Mouse (Mus musculus) brain, embryonic 14.5 days (tissue): ENCODE measurements around the gene 4921539E11Rik. TPM values are rescaled to one million over a fixed set of nuclear protein-coding genes. Genes with fewer than 3 reads are reported as not detected.

Experiments
- DNase-seq: peaks from one replicate; pipeline ENCODE4 v3.0.0-alpha.2; 2011; ENCODE audit warnings: low read depth
- CTCF ChIP-seq: fragments of 200-500 bp; IDR thresholded peaks from 2 replicates; pipeline ENCODE4 v1.5.1; 2012; ENCODE audit warnings: inconsistent platforms, mild to moderate bottlenecking, moderate library complexity, borderline replicate concordance; ENCODE audit not compliant: insufficient read depth, insufficient read length; ENCODE audit errors: extremely low read depth
- POLR2A ChIP-seq: fragments of 200-500 bp; IDR thresholded peaks from 2 replicates; pipeline ENCODE4 v1.6.1; 2012; ENCODE audit warnings: mild to moderate bottlenecking, inconsistent platforms, borderline replicate concordance; ENCODE audit not compliant: poor library complexity, insufficient read depth, insufficient read length, severe bottlenecking; ENCODE audit errors: extremely low read depth
- polyA plus RNA-seq: library from polyadenylated mRNA; depleted of rRNA; stranded (reverse); fragments of >200 nt; gene quantifications from 2 replicates; pipeline ENCODE4 v1.2.3, GENCODE M21; 2012

4921539E11Rik gene
- polyA plus RNA-seq, 1 experiment = not detected

DNA sequence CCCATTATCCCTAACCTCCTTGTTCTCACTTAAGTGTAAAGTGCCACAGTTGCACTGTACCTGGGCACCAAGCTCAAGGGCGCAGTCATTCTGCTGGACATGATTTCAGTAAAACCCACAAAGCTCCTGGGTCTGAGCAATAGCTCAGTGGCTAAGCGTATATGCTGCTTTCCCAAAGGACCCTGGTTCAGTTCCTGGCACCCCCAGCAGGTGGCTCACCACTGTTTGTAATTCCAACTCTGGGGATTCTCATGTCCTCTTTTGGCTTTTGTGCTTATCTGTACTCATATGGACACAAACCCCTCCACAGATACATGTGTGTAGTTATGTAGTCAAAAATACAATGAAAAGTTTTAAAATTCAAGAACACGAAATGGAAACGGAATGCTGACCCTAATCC, 21.3 kb downstream of the 4921539E11Rik start:
- TF ChIP-seq POLR2A = no peak
- peak; percentile 34; the same call in 1 of the 2 replicates for TF ChIP-seq CTCF
- peak; percentile 1 for DNase-seq

DNA sequence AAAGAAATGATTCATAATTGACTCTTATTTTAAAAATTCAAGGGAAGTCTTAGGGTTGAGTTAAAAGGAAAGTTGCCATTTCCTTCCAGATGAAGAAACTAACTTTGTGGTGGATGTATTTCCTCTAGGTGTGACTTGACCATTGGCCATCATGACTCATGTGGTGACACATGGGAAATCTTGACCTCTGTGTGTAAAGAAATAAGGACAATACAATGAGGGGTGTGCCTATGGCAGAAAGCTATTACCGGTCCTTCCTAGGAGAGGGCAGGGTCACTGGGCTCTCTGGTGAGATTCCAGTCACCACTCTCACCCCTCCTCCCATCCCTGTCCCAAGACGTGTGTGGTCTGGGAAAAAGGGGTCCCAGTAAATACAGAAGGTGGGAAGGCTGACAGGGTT, 25.5 kb downstream of the 4921539E11Rik start:
- TF ChIP-seq POLR2A (no peak), CTCF (no peak)
- no peak for DNase-seq

DNA sequence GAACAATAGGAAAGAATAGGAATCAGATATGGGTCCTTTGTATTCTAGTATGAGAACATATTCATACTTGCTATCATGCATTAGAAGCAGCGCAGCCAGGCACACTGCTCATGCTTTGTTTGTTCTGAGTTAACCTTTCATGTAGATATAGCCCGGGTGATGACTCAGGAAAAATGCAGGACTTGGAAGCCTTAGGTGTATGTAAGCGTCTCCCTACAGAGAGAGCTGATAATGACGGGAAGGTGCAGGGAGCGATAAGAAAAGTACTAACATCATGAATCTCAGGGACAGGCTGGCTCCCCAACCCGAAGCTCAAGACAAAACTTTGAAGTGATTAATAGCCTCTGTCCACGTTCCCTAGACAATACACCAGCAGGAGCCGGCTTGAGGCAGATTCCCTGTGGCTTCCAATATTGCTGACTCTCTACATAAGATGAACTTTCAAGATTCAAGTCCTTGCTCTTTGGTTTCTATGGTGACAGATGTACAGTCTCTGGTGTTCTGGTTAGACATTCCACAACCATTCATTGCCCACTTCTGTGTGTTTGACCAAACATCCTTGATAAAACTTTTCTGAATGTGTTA, 26.8 kb downstream of the 4921539E11Rik start:
- DNase-seq = peak; percentile 37
- TF ChIP-seq CTCF (no peak), POLR2A (no peak)

DNA sequence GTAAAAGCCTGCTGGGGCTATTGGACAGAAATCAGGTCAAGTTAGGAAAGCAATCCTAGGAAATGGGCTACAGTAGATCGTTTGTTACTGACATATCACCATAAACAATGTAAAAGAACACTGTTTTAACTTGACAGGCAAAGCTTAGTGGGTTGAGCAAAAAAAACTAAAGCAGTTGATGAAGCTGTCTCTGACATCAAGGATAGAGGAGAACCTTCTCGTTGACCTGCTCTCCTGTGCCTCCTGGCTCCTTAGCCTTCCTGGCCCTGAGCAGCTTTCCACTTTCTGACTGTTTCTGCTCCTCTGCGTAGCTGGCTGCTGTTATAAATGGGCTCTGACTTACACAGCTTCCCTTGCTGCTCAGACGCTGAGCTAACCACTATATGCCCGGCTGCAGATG, 27.3 kb downstream of the 4921539E11Rik start:
- DNase-seq = no peak
- TF ChIP-seq CTCF (no peak), POLR2A (no peak)

DNA sequence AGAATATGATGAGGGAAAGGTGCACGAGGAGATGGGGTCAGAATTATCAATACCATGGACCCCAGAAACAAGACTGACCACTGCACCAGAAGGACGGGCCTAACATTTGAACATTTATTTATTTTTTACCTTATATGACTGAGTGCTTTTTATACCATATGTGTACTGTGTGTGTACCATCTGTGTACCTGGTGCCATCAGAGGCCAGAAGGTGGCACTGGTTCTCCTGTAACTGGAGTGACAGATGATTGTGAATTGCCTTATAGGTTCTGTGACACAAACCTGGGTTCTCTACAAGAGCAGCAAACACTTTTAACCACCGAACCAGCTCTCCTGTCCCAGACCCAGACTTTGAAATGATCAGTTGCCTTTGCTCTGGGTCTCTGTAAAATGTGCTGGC, 31.8 kb downstream of the 4921539E11Rik start:
- TF ChIP-seq POLR2A (no peak), CTCF (0 out of 2 replicates have a peak, but pooled peaks have one; percentile 3)

DNA sequence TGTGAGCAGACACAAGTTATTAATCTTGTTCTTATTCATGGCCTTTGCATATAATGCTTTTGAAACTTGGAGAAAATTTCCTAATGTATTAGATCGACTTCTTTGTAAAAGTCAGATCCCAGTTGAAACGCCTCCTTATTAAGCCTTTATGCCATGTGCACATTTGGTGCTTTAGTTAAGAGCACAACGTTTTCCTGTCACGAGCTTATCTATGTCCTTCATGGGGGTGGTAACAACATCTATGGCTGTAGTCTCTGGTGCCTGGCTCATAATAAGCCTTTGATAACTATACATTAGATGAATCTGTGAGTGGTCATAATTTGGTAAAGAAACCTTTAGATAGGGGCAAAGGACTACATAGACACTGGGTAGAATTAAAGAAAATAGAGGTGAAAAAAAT, 36.8 kb downstream of the 4921539E11Rik start:
- no peak for TF ChIP-seq CTCF
- no peak for TF ChIP-seq POLR2A
- no peak for DNase-seq

More for the DNA sequence above, 31.8 kb downstream of the 4921539E11Rik start:
- peak; percentile 2 for DNase-seq

DNA sequence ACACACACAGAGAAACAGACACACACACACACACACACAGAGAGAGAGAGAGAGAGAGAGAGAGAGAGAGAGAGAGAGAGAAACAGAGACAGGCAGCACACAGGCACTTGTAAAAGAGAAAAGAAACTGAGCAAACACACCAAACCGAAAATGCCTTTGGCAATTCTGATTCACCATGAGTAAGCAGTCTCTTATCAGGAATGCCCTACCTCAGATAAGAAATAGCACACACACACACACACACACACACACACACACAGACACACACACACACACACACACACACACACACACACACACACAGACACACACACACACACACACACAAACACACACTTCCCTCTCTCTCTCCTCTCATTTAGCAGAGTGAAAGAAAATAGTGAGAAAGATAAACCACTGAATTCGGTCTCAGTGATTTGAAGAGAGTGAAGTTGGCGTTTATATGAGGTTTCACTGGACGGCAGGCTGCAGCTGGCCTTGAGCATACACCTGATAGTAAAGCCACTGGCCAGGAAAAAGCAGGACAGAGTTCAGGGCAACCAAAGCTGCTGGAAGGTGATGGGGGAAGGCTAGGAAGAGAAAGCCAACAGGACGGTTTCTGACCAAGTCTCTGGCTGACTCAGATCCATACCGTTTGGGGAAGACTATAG, 41.1 kb downstream of the 4921539E11Rik start:
- DNase-seq = no peak
- TF ChIP-seq POLR2A = no peak

DNA sequence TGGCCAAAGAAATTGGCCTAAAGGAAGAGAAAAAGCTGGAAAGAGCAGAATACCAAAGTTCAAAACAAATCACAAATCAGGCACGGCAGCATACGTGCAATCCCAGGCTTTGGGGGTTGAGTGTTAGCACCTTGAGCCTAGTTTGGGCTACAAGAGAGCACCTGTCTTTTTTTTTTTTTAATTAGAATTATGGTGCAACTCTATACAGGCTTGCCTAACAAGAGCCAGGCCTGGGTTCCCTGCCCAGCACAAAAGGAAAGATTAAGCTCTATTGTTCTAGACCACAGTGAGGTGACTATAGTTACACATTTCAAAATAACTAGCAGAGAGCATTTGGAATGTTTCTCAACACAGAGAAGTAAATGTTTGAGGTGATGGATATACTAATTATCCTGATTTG, 42.9 kb downstream of the 4921539E11Rik start:
- no peak for TF ChIP-seq CTCF
- TF ChIP-seq POLR2A = no peak
- DNase-seq = no peak

DNA sequence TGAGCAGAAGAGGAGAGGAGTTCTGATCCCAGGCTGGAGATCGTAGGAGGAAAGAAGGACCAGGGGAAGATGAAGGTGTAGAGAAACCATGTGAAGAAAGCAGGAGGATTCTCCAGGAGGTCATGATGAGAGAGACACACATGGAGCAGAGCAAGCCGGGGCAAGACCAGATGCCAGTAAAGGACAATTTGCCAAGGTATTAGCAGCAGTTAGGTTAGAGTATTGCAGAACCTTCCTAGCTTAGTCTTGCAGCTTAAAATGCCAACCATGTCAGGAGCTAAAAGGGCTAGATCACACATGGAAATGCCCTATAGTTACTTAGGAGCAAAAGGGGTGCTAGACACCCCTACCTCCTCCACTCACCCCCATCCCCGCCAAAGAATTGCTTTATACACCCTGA, 43.4 kb downstream of the 4921539E11Rik start:
- TF ChIP-seq POLR2A = no peak
- no peak for TF ChIP-seq CTCF
- DNase-seq = no peak

DNA sequence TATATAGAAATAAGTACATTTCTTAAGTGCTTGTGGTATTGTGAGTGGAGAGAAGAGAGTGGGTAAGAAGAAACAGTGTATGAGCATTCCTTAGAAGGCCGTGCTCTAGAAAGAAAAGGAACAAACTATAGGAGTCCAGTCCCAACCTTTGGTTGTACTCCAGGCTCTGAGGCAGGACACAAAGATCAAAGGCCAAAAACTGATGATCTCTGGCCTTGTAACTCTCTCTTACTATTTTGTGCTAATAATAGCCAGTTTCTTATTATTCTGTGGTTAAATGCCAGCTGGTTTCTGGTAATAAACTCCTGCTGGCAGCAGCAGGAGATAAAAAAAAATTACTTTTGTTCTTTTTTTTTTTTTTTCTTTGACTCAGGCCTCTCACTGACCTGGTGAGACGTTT, 58.5 kb downstream of the 4921539E11Rik start:
- DNase-seq = no peak
- TF ChIP-seq CTCF = no peak
- no peak for TF ChIP-seq POLR2A

DNA sequence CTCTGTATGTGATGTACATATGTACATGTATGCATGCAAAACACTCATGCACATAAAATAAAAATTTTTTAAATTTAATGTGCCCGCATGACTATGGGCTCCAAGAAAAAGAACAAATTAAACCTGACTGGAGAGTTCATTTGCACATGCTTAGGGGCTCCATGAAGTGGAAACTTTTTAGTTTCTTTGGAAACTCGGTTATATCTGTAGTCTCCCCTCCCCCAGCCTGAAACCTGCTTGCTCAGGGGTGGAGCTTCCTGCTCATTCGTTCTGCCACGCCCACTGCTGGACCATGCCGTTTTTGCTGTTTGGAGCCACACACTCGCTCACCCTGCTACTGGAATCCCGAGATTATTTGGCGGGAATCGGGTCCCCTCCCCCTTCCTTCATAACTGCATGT, 67.8 kb downstream of the 4921539E11Rik start:
- no peak for DNase-seq
- TF ChIP-seq POLR2A (no peak), CTCF (no peak)

DNA sequence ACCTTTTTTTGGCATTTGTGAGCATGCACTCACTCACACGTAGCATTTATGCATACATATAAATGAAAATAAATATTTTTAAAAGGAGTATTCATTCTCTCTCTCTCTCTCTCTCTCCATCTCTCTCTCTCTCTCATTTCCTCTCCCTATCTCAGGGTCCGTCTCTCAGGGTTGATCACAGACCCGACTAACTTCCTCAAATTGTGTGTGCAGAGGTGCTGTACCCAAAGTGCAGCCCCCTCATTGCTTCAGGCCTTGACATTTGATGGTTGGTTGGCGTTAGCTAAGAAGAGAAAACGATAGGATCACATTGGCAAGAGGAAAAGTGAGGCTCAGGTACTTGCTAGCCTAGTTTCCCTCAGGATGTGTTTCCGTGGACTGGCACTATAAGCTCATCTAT, 68.9 kb downstream of the 4921539E11Rik start:
- TF ChIP-seq POLR2A (no peak), CTCF (no peak)
- no peak for DNase-seq
